Mouse (Mus musculus) urinary bladder, postnatal 14 days (tissue): ENCODE data around the gene Mllt1.

Source experiments
- DNase-seq: peaks from one replicate; pipeline ENCODE4 v3.0.0; 2021; ENCODE audit warnings: low spot score

Mllt1 gene

GRCm38 (mm10) chr17:56877426-56877825 lies 57.8 kb downstream of the Mllt1 start:
- no peak for DNase-seq

GRCm38 (mm10) chr17:56876981-56877380 lies 58.2 kb downstream of the Mllt1 start:
- no peak for DNase-seq

- DNase-seq, result no peak
Observed at GRCm38 (mm10) chr17:56876465-56876864, 58.8 kb downstream of the Mllt1 start.

GRCm38 (mm10) chr17:56874936-56875651 lies 60.1 kb downstream of the Mllt1 start, which contains the start of gene 1700061G19Rik:
1700061G19Rik (plus strand) TSS chr17:56875477.
- DNase-seq, result no peak

- no peak for DNase-seq
Observed at GRCm38 (mm10) chr17:56874237-56874636, 61.0 kb downstream of the Mllt1 start, which contains the start of gene Acsbg2. Acsbg2 (minus strand) TSS chr17:56874447.

- no peak for DNase-seq
Observed at GRCm38 (mm10) chr17:56872512-56872911, 62.7 kb downstream of the Mllt1 start.

GRCm38 (mm10) chr17:56871767-56872166 lies 63.4 kb downstream of the Mllt1 start:
- no peak for DNase-seq

GRCm38 (mm10) chr17:56870287-56870953 lies 64.8 kb downstream of the Mllt1 start:
- no peak for DNase-seq

- DNase-seq, result no peak
Observed at GRCm38 (mm10) chr17:56869481-56869977, 65.7 kb downstream of the Mllt1 start.

GRCm38 (mm10) chr17:56866071-56866470 lies 69.1 kb downstream of the Mllt1 start:
- DNase-seq, result no peak

- no peak for DNase-seq
Observed at GRCm38 (mm10) chr17:56861197-56861596, 74.0 kb downstream of the Mllt1 start.

GRCm38 (mm10) chr17:56858922-56859321 lies 76.3 kb downstream of the Mllt1 start:
- DNase-seq, result peak; percentile 25

- DNase-seq, result peak; percentile 74
Observed at GRCm38 (mm10) chr17:56858216-56858615, 77.0 kb downstream of the Mllt1 start.

- no peak for DNase-seq
Observed at GRCm38 (mm10) chr17:56855421-56855820, 79.8 kb downstream of the Mllt1 start.

- no peak for DNase-seq
Observed at GRCm38 (mm10) chr17:56851167-56851566, 84.0 kb downstream of the Mllt1 start.

- DNase-seq, result no peak
Observed at GRCm38 (mm10) chr17:56849710-56850109, 85.5 kb downstream of the Mllt1 start.

- no peak for DNase-seq
Observed at GRCm38 (mm10) chr17:56848785-56849184, 86.4 kb downstream of the Mllt1 start.

- DNase-seq, result no peak
Observed at GRCm38 (mm10) chr17:56843678-56844077, 91.5 kb downstream of the Mllt1 start.
